ENCODE assay signal across 10 mouse cellular contexts in the genomic region with DNA sequence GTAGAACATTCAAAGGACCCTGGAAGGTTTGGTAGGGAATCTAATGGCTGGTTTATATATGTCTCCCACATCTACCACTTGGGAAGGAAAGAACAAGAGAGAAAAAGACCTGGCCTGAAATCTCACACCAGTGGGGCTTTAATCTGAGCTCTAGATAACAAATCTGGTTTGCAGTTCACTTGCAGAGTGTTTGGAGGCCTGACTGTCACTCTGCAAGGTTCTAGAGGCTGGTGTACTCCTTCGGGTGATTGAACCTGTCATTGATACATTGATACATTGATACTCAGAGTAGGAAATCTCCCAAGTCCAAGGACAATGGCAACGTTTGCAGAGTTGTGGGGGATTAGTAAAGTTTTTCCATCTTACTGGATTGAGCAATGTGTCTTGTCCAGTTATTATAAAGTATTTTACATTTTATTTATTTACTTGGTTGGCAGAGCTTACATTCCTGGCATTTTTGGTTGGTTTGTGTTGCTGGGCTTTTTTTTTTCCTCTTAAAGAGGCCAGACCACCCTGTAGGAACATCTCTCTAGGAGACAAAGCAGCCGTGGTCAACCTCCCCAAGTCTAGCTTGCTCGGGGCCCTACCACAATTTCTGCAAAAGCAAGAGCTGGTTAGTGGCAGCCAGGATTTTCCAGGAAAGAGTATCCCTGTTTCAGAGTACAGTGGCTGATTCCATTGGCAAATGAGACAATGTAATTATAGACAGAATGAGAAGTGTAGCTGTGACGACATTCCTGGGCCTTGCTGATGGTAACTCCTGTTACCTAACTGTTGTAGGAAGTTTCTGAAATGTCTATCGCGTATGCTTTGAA.
DNase-seq lines count a peak whose midpoint lies in the region; ATAC-seq and TF ChIP-seq lines count a peak whose summit lies in the region.
"Had no signal": no experiment of that assay in that cellular context is flagged by ENCODE, and none has a peak within 500 bp of the region (broad histone marks: within the 10 kb centered on the region; RNA-seq: fewer than 3 reads in every experiment).

No protein-coding gene starts in this region.

- WGBS in kidney, embryonic 15.5 days: 58% methylated on average over 7 of the region's 7 CpGs

- no peak for ATAC-seq in kidney, embryonic 15.5 days (replicated peaks; ENCODE audit: low FRiP score)
- 0 out of 2 replicates have a peak, but pooled peaks have one; percentile 16 for ATAC-seq in megakaryocyte, adult 5-6 weeks (ENCODE audit: poor library complexity, severe bottlenecking)
- ATAC-seq in frontal cortex, adult (ENCODE audit: low TSS enrichment): no peak

- TF ChIP-seq CTCF in embryonic fibroblast, embryonic 13.5 days (IDR thresholded peaks at IDR 0.05; ENCODE audit: borderline replicate concordance, insufficient read depth, low read length): no peak

- TF ChIP-seq POLR2A in embryonic fibroblast, embryonic 13.5 days (IDR thresholded peaks at IDR 0.05; ENCODE audit: low read depth, low read length): no peak

- no peak overlapping the region for H3K9ac ChIP-seq in kidney, embryonic 15.5 days
- H3K9ac ChIP-seq: forebrain, embryonic 12.5 days had no signal

- DNase-seq in kidney, adult 8-10 months: no peak
- peak; percentile 45 for DNase-seq in CD4-positive helper T cell, adult 2 months (ENCODE audit: low read depth, low spot score)
- no peak for DNase-seq in left cerebral cortex, postnatal 36 days (ENCODE audit: low spot score in 2 of 2)
- DNase-seq: kidney, adult 18-20 months; right cerebral cortex, postnatal 25 days had no signal

- no peaks in the 10 kb centered on the region for H3K36me3 ChIP-seq in kidney, embryonic 15.5 days
- H3K36me3 ChIP-seq: forebrain, embryonic 12.5 days had no signal

- H3K4me3 ChIP-seq in kidney, embryonic 15.5 days (replicated peaks): 0 out of 2 replicates have a peak overlapping the region, but pooled peaks have one; percentile 24
- H3K4me3 ChIP-seq in embryonic fibroblast, embryonic 13.5 days (ENCODE audit: insufficient read depth, low read length): peak overlapping the region; percentile 41
- H3K4me3 ChIP-seq: forebrain, embryonic 12.5 days had no signal

- H3K4me1 ChIP-seq in kidney, embryonic 15.5 days: peaks cover 63% of the 10 kb centered on the region
- H3K4me1 ChIP-seq in embryonic fibroblast, embryonic 13.5 days (ENCODE audit: control insufficient read depth, insufficient read depth, low read length): peaks cover 33% of the 10 kb centered on the region

- no peaks in the 10 kb centered on the region for H3K9me3 ChIP-seq in kidney, embryonic 15.5 days (replicated peaks)
- H3K9me3 ChIP-seq: forebrain, embryonic 12.5 days had no signal

- intact Hi-C loops in left cerebral cortex, postnatal 36 days (cut with DNase I): no loop called here

- H3K4me2 ChIP-seq in kidney, embryonic 15.5 days: peak overlapping the region; percentile 43
- H3K4me2 ChIP-seq: forebrain, embryonic 12.5 days had no signal

- H3K27ac ChIP-seq in kidney, embryonic 15.5 days: no peak overlapping the region
- peak overlapping the region; percentile 35; the same call in 1 of the 2 replicates for H3K27ac ChIP-seq in embryonic fibroblast, embryonic 13.5 days (ENCODE audit: insufficient read depth, low read length)
- H3K27ac ChIP-seq: forebrain, embryonic 12.5 days had no signal

- H3K27me3 ChIP-seq in kidney, embryonic 15.5 days: no peaks in the 10 kb centered on the region
